Mouse (Mus musculus): ENCODE measurements around the gene Gipc3. TPM values are rescaled to one million over a fixed set of nuclear protein-coding genes. Genes with fewer than 3 reads are reported as not detected.

The Gipc3 gene
- polyA plus RNA-seq, 2 experiments, result 0.06 to 0.09 TPM

DNA sequence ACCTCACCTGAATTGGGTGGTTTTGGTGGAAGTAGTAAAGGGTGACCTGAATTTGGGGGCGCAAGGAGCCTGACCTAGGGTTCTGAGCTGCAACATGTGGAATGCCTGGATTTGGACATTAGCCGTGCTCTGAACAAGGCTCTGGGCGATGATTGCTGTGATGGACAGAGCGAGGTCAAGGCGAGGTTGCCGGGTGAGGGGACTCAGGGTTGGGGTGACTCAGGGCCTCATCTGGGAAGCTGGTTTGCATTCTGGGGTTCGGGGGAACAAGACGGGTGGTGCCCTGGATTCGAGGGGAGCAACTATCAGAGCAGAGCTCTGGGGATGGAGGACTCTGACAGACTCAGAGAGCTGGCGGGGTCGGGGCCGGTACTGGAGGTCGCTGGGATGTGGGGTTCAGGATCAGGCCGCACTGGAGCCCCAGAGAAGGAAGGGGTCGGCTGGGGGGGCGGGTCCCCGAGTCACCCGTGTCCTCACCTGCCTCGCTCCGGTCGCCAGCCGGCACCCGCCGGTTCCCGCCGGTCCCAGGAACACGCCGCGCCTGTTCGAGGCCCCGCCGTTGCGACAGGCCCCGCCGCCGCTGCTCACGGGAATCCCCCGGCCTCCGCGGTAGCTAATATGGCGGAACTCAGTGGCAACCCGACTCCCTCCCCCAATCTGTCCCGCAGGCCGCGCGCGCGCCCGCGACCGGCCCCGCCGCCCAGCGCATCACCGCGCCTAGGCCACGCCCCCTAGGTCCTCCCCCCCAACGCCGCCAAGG is 34.9 kb upstream of the Gipc3 start, which contains the start of gene Fzr1:
TSS of gene Fzr1 (minus strand) at position 724 of the 760 bp plus-strand sequence.
- ATAC-seq (ENCODE audit: low FRiP score, low read depth) (peak; percentile 20), DNase-seq (ENCODE audit: low spot score) (peak; percentile 29)
- Histone ChIP-seq H3K4me2 (replicated peaks; ENCODE audit: low read depth, low read length, severe bottlenecking) (peak within 1 kb of the TSS; percentile 85), H3K36me3 (ENCODE audit: control insufficient read depth, insufficient read depth, low read length) (peaks cover 20% of the 10 kb centered on the region), H3K9me3 (ENCODE audit: control insufficient read depth, low read length) (no peaks in the 10 kb centered on the region), H3K4me1 (ENCODE audit: control insufficient read depth, insufficient read depth, low read length) (peaks cover 15% of the 10 kb centered on the region), H3K27me3 (ENCODE audit: control insufficient read depth, insufficient read depth, low read length) (no peaks in the 10 kb centered on the region), H3K4me3 (replicated peaks; ENCODE audit: low read length) (peak within 1 kb of the TSS; percentile 89), H3K9ac (ENCODE audit: low read depth, low read length, severe bottlenecking) (peak within 1 kb of the TSS; percentile 89), H3K27ac (replicated peaks; ENCODE audit: low read depth, low read length) (peak within 1 kb of the TSS; percentile 55; the same call in 1 of the 2 replicates)
- under 1% methylated on average over 24 of the region's 59 CpGs for WGBS
- 0 out of 2 replicates have a peak, but pooled peaks have one; percentile 51 for TF ChIP-seq POLR2A (IDR thresholded peaks at IDR 0.05; ENCODE audit: borderline replicate concordance, extremely low read depth, insufficient read depth, insufficient read length)

GRCm38 (mm10) chr10:81377362-81377664 is 34.2 kb upstream of the Gipc3 start:
- peak overlapping the region; percentile 89 for H3K4me3 ChIP-seq (replicated peaks; ENCODE audit: low read length)
- peaks cover 25% of the 10 kb centered on the region for H3K36me3 ChIP-seq (ENCODE audit: control insufficient read depth, insufficient read depth, low read length)
- no peaks in the 10 kb centered on the region for H3K9me3 ChIP-seq (ENCODE audit: control insufficient read depth, low read length)
- WGBS, result 44% methylated on average over 2 of the region's 2 CpGs
- no peak for ATAC-seq (ENCODE audit: low FRiP score, low read depth)
- no peak for TF ChIP-seq POLR2A (IDR thresholded peaks at IDR 0.05; ENCODE audit: borderline replicate concordance, extremely low read depth, insufficient read depth, insufficient read length)
- H3K4me1 ChIP-seq (ENCODE audit: control insufficient read depth, insufficient read depth, low read length), result peaks cover 15% of the 10 kb centered on the region
- peak overlapping the region; percentile 85 for H3K4me2 ChIP-seq (replicated peaks; ENCODE audit: low read depth, low read length, severe bottlenecking)
- no peak for DNase-seq (ENCODE audit: low spot score)
- no peaks in the 10 kb centered on the region for H3K27me3 ChIP-seq (ENCODE audit: control insufficient read depth, insufficient read depth, low read length)
- H3K27ac ChIP-seq (replicated peaks; ENCODE audit: low read depth, low read length), result no peak overlapping the region
- peak overlapping the region; percentile 89 for H3K9ac ChIP-seq (ENCODE audit: low read depth, low read length, severe bottlenecking)

- no peak overlapping the region for H3K27ac ChIP-seq (replicated peaks; ENCODE audit: low read depth, low read length)
- peaks cover 31% of the 10 kb centered on the region for H3K36me3 ChIP-seq (ENCODE audit: control insufficient read depth, insufficient read depth, low read length)
- peaks cover 15% of the 10 kb centered on the region for H3K4me1 ChIP-seq (ENCODE audit: control insufficient read depth, insufficient read depth, low read length)
- TF ChIP-seq POLR2A (IDR thresholded peaks at IDR 0.05; ENCODE audit: borderline replicate concordance, extremely low read depth, insufficient read depth, insufficient read length), result no peak
- WGBS, result 33% methylated on average over 6 of the region's 6 CpGs
- ATAC-seq (ENCODE audit: low FRiP score, low read depth) (no peak), DNase-seq (ENCODE audit: low spot score) (no peak)
- H3K27me3 ChIP-seq (ENCODE audit: control insufficient read depth, insufficient read depth, low read length), result no peaks in the 10 kb centered on the region
- peak overlapping the region; percentile 89 for H3K9ac ChIP-seq (ENCODE audit: low read depth, low read length, severe bottlenecking)
- peak overlapping the region; percentile 89 for H3K4me3 ChIP-seq (replicated peaks; ENCODE audit: low read length)
- peak overlapping the region; percentile 85 for H3K4me2 ChIP-seq (replicated peaks; ENCODE audit: low read depth, low read length, severe bottlenecking)
- no peaks in the 10 kb centered on the region for H3K9me3 ChIP-seq (ENCODE audit: control insufficient read depth, low read length)
Measured at GRCm38 (mm10) chr10:81376561-81377361, 33.7 kb upstream of the Gipc3 start.

GRCm38 (mm10) chr10:81375322-81375721 is 32.3 kb upstream of the Gipc3 start:
- Histone ChIP-seq H3K4me3 (replicated peaks; ENCODE audit: low read length) (no peak overlapping the region), H3K9ac (ENCODE audit: low read depth, low read length, severe bottlenecking) (no peak overlapping the region), H3K4me2 (replicated peaks; ENCODE audit: low read depth, low read length, severe bottlenecking) (no peak overlapping the region), H3K36me3 (ENCODE audit: control insufficient read depth, insufficient read depth, low read length) (peaks cover 45% of the 10 kb centered on the region), H3K27me3 (ENCODE audit: control insufficient read depth, insufficient read depth, low read length) (no peaks in the 10 kb centered on the region), H3K4me1 (ENCODE audit: control insufficient read depth, insufficient read depth, low read length) (peaks cover 15% of the 10 kb centered on the region), H3K9me3 (ENCODE audit: control insufficient read depth, low read length) (no peaks in the 10 kb centered on the region), H3K27ac (replicated peaks; ENCODE audit: low read depth, low read length) (no peak overlapping the region)
- no peak for TF ChIP-seq POLR2A (IDR thresholded peaks at IDR 0.05; ENCODE audit: borderline replicate concordance, extremely low read depth, insufficient read depth, insufficient read length)
- no peak for ATAC-seq (ENCODE audit: low FRiP score, low read depth)
- 93% methylated on average over 10 of the region's 10 CpGs for WGBS
- no peak for DNase-seq (ENCODE audit: low spot score)

GRCm38 (mm10) chr10:81367207-81367495 is 24.1 kb upstream of the Gipc3 start:
- ATAC-seq (ENCODE audit: low FRiP score, low read depth) (no peak), DNase-seq (ENCODE audit: low spot score) (no peak)
- Histone ChIP-seq H3K9ac (ENCODE audit: low read depth, low read length, severe bottlenecking) (no peak overlapping the region), H3K27me3 (ENCODE audit: control insufficient read depth, insufficient read depth, low read length) (peaks cover 26% of the 10 kb centered on the region), H3K4me2 (replicated peaks; ENCODE audit: low read depth, low read length, severe bottlenecking) (no peak overlapping the region), H3K36me3 (ENCODE audit: control insufficient read depth, insufficient read depth, low read length) (peaks cover 67% of the 10 kb centered on the region), H3K4me1 (ENCODE audit: control insufficient read depth, insufficient read depth, low read length) (peaks cover 14% of the 10 kb centered on the region), H3K9me3 (ENCODE audit: control insufficient read depth, low read length) (no peaks in the 10 kb centered on the region), H3K27ac (replicated peaks; ENCODE audit: low read depth, low read length) (no peak overlapping the region), H3K4me3 (replicated peaks; ENCODE audit: low read length) (no peak overlapping the region)
- WGBS, result 63% methylated on average over 6 of the region's 6 CpGs
- TF ChIP-seq POLR2A (IDR thresholded peaks at IDR 0.05; ENCODE audit: borderline replicate concordance, extremely low read depth, insufficient read depth, insufficient read length), result no peak
